Mouse (Mus musculus): ENCODE results near the gene Slc7a6os.
A peak's percentile ranks its signal among the peaks of the same experiment; 100 is the strongest.

- TF ChIP-seq CTCF (IDR thresholded peaks at IDR 0.05) (peak; percentile 96), POLR2A (IDR thresholded peaks at IDR 0.05; ENCODE audit: insufficient read depth, low read depth, low read length) (no peak), EP300 (IDR thresholded peaks at IDR 0.05; ENCODE audit: insufficient read depth, low read depth, low read length) (no peak)
These were observed 15.9 kb upstream of the Slc7a6os start for GRCm38 (mm10) chr8:106226589-106226988.

All from heart, adult 2 months (tissue).